Mouse (Mus musculus): ENCODE results near the gene Creb3l4. TPM values are rescaled to one million over a fixed set of nuclear protein-coding genes. Genes with fewer than 3 reads are reported as not detected.

Creb3l4 gene
- polyA plus RNA-seq, 1 experiment from 2014 or later: 2.2 TPM

DNA sequence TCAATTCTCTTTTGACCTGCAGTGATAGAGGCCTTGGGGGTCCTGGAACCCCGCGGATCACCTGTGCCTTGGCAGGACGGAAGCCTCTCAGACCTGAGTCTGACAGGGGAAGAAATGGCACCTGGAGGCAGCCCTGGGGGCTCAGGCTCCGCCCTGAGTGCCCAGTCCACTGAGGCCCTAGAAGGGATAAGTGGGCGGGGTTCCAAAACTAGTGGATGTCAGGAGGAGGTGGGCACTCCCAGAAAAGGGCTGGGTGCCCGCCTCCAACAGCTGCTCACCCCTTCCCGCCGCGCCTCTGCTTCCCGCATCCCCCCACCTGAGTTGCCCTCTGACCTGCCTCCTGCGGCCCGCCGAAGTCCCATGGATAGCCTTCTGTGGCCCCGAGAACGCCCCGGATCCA lies 33.5 kb upstream of the Creb3l4 start:
- no peak overlapping the region for H3K4me3 ChIP-seq
- H3K4me2 ChIP-seq: no peak overlapping the region
- no peak overlapping the region for H3K9ac ChIP-seq
- no peak for ATAC-seq (replicated peaks; ENCODE audit: insufficient number of reproducible peaks, insufficient read depth, low FRiP score, low read depth)
- 0 out of 2 replicates have a peak, but pooled peaks cover 3% of the 10 kb centered on the region for H3K4me1 ChIP-seq (replicated peaks)
- peaks cover 72% of the 10 kb centered on the region for H3K36me3 ChIP-seq
- WGBS: 44% methylated on average over 16 of the region's 16 CpGs
- H3K9me3 ChIP-seq (replicated peaks): no peaks in the 10 kb centered on the region
- H3K27ac ChIP-seq: no peak overlapping the region
- no peaks in the 10 kb centered on the region for H3K27me3 ChIP-seq

DNA sequence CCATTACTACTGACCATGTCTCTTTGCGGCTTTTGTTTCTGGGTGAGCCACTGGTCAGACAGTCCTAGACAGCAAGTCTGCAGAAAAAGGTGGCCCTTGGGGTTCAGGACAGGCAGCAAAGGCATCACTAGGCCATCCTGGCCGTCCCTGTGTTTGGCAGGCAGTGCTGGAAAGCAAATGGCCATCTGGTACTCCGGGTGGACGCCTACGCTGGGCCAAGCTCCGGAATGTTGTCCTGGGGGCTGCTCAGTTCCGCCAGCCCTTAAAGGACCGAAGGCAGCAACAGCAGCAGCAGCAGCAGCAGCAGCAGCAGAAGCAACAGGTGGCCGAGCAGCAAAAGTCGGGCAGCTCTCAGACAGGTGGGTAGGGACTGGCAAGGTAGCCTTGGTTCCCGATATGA lies 32.0 kb upstream of the Creb3l4 start:
- Histone ChIP-seq H3K36me3 (peaks cover 76% of the 10 kb centered on the region), H3K27me3 (no peaks in the 10 kb centered on the region), H3K4me1 (replicated peaks) (0 out of 2 replicates have a peak, but pooled peaks cover 3% of the 10 kb centered on the region), H3K9ac (no peak overlapping the region), H3K4me2 (no peak overlapping the region), H3K9me3 (replicated peaks) (no peaks in the 10 kb centered on the region), H3K27ac (no peak overlapping the region), H3K4me3 (no peak overlapping the region)
- 90% methylated on average over 11 of the region's 11 CpGs for WGBS
- no peak for ATAC-seq (replicated peaks; ENCODE audit: insufficient number of reproducible peaks, insufficient read depth, low FRiP score, low read depth)

DNA sequence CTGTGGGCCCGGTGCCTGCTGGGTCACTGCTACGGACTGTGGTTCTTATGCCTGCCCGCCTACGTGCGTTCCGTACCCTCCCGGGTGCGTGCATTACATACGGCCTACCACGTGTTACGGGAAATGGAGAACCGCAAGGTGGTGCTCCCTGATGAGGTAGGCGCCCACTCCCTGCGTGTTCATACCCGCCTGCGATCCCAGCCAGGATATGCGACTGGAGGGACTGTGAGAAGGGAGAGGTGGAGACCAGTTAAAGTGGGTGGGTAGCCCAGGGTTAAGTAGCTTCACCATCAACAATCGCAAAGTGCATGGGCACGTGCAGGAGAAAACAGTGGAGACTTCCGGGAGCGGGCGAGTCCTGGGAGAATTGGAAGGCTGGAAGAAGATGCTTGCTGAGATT lies 30.5 kb upstream of the Creb3l4 start:
- no peak overlapping the region for H3K9ac ChIP-seq
- no peaks in the 10 kb centered on the region for H3K27me3 ChIP-seq
- ATAC-seq (replicated peaks; ENCODE audit: insufficient number of reproducible peaks, insufficient read depth, low FRiP score, low read depth): no peak
- no peak overlapping the region for H3K27ac ChIP-seq
- 0 out of 2 replicates have a peak, but pooled peaks cover 3% of the 10 kb centered on the region for H3K4me1 ChIP-seq (replicated peaks)
- peaks cover 61% of the 10 kb centered on the region for H3K36me3 ChIP-seq
- 92% methylated on average over 22 of the region's 22 CpGs for WGBS
- H3K9me3 ChIP-seq (replicated peaks): no peaks in the 10 kb centered on the region
- H3K4me3 ChIP-seq: no peak overlapping the region
- H3K4me2 ChIP-seq: no peak overlapping the region

DNA sequence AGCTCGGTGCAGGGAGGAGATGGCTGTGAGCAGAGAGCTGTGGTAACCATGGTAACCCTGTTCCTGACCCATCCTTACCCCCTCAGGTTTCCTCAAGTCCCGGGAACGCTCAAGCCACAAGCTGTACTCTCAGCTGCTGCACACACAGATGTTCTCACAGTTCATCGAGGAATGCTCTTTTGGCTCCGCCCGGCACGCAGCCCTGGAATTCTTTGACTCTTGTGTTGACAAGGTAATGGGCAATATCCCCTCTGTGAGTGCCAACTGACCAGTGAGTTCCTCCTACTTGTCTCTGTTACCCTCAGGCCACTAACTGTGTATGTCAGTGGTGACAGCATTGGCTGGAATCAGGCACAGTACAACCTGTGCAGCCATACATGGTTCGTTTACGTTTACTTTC lies 28.9 kb upstream of the Creb3l4 start:
- H3K4me1 ChIP-seq (replicated peaks): peaks cover 5% of the 10 kb centered on the region
- no peak for ATAC-seq (replicated peaks; ENCODE audit: insufficient number of reproducible peaks, insufficient read depth, low FRiP score, low read depth)
- WGBS: 67% methylated on average over 9 of the region's 9 CpGs
- no peaks in the 10 kb centered on the region for H3K9me3 ChIP-seq (replicated peaks)
- H3K9ac ChIP-seq: no peak overlapping the region
- H3K36me3 ChIP-seq: peaks cover 49% of the 10 kb centered on the region
- H3K27ac ChIP-seq: no peak overlapping the region
- no peaks in the 10 kb centered on the region for H3K27me3 ChIP-seq
- H3K4me2 ChIP-seq: no peak overlapping the region
- no peak overlapping the region for H3K4me3 ChIP-seq

DNA sequence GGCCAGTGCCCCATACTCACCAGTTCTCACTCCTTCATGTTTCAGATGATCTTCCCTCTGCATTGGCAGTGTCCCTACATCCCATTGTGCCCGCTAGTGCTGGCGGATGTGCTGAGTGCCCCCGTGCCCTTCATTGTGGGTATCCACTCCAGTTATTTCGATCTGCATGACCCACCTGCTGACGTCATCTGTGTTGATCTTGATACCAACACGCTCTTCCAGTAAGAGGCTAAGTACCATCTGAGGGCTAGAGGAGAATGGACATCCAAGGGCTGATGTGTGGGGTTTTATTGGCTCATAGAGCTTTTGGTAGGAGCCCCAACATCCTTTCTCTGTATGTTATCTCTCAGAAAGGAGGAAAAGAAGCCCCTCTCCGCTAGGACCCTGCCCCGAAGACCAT lies 27.5 kb upstream of the Creb3l4 start:
- ATAC-seq (replicated peaks; ENCODE audit: insufficient number of reproducible peaks, insufficient read depth, low FRiP score, low read depth): no peak
- peaks cover 18% of the 10 kb centered on the region for H3K4me1 ChIP-seq (replicated peaks)
- H3K27ac ChIP-seq: no peak overlapping the region
- H3K9me3 ChIP-seq (replicated peaks): no peaks in the 10 kb centered on the region
- no peak overlapping the region for H3K4me2 ChIP-seq
- 89% methylated on average over 8 of the region's 8 CpGs for WGBS
- no peaks in the 10 kb centered on the region for H3K27me3 ChIP-seq
- peaks cover 38% of the 10 kb centered on the region for H3K36me3 ChIP-seq
- H3K9ac ChIP-seq: no peak overlapping the region
- no peak overlapping the region for H3K4me3 ChIP-seq

DNA sequence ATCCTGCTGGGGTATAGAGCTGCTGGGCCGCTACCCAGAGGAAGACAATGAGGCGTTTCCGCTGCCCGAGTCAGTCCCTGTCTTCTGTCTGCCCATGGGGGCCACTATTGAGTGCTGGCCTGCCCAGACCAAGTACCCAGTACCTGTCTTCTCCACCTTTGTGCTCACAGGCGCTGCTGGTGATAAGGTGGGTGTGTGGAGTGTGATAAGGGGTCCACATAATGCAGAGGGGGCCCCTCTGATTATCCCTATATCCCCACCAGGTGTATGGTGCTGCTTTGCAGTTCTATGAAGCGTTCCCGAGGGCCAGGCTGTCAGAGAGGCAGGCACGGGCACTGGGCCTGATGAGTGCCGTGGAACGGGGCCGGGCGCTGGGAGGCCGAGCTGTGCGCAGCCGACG lies 25.7 kb upstream of the Creb3l4 start:
- Histone ChIP-seq H3K4me1 (replicated peaks) (peaks cover 20% of the 10 kb centered on the region), H3K4me3 (no peak overlapping the region), H3K27me3 (no peaks in the 10 kb centered on the region), H3K9me3 (replicated peaks) (no peaks in the 10 kb centered on the region), H3K27ac (no peak overlapping the region), H3K36me3 (peaks cover 30% of the 10 kb centered on the region; the same call in 1 of the 2 replicates), H3K9ac (no peak overlapping the region), H3K4me2 (no peak overlapping the region)
- 84% methylated on average over 16 of the region's 16 CpGs for WGBS
- no peak for ATAC-seq (replicated peaks; ENCODE audit: insufficient number of reproducible peaks, insufficient read depth, low FRiP score, low read depth)

DNA sequence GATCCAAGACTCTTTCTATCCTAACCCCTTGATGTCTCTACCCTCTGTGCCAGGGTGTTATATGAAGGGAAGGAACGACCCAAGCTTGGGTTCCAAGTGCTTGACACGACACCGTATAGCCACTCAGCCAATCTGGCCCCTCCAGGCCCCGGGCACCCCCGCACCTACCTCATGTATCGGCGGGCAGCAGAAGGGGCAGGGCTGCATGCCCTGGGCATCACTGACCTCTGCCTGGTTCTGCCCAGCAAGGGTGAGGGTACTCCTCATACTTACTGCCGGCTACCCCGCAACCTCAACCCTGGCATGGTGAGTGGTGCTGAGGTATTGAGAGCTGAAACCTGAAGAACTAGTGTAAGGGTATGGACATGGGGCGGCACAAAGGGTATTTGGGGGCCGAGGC lies 24.9 kb upstream of the Creb3l4 start:
- H3K27me3 ChIP-seq: no peaks in the 10 kb centered on the region
- H3K27ac ChIP-seq: no peak overlapping the region
- no peaks in the 10 kb centered on the region for H3K9me3 ChIP-seq (replicated peaks)
- peaks cover 30% of the 10 kb centered on the region for H3K36me3 ChIP-seq
- no peak overlapping the region for H3K4me3 ChIP-seq
- 93% methylated on average over 11 of the region's 11 CpGs for WGBS
- peaks cover 20% of the 10 kb centered on the region for H3K4me1 ChIP-seq (replicated peaks)
- no peak for ATAC-seq (replicated peaks; ENCODE audit: insufficient number of reproducible peaks, insufficient read depth, low FRiP score, low read depth)
- H3K4me2 ChIP-seq: no peak overlapping the region
- no peak overlapping the region for H3K9ac ChIP-seq

DNA sequence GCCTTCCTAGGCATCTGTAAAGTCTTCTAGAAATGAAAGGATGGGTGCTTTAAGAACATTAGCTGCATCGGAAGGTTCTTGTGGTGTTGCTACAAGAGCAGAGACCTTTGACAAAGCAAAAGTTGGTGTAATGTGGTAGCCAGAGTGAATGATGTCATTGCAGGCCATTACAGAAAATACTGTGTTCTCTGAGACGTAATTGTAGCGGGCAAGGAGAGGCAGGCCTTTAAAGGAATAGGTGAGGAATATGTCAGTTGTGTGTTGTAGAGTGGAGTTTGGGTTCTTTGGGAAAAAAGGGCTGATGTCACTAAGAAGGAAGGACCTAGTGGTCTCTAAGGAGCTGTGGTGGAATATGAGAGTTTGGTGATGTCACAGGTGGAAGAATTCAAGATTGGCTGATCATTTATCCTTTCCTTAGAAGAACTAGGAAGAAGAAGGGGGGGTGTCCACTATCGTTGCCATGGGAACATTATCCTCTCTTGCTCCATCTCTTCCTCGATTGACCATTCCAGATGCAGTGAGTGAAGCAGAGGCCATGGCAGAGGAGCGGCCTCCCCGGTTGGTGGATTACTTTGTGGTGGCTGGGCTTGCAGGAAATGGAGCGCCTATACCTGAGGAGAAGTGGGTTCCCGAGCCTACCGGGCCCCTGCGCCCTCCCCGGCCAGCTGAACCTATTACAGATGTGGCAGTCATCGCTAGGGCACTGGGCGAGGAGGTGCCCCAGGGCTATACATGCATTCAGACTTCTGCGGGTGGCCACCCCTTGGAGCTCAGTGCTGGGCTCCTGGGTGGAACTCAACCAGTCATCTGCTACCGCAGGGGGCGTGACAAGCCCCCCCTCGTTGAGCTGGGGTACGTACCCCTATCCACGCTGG lies 23.8 kb upstream of the Creb3l4 start:
- ATAC-seq (replicated peaks; ENCODE audit: insufficient number of reproducible peaks, insufficient read depth, low FRiP score, low read depth): no peak
- Histone ChIP-seq H3K9me3 (replicated peaks) (no peaks in the 10 kb centered on the region), H3K36me3 (peaks cover 32% of the 10 kb centered on the region), H3K27ac (peak overlapping the region; percentile 100), H3K4me1 (replicated peaks) (peaks cover 20% of the 10 kb centered on the region), H3K4me3 (peak overlapping the region; percentile 79), H3K4me2 (peak overlapping the region; percentile 89), H3K27me3 (no peaks in the 10 kb centered on the region), H3K9ac (no peak overlapping the region)
- 92% methylated on average over 20 of the region's 20 CpGs for WGBS

DNA sequence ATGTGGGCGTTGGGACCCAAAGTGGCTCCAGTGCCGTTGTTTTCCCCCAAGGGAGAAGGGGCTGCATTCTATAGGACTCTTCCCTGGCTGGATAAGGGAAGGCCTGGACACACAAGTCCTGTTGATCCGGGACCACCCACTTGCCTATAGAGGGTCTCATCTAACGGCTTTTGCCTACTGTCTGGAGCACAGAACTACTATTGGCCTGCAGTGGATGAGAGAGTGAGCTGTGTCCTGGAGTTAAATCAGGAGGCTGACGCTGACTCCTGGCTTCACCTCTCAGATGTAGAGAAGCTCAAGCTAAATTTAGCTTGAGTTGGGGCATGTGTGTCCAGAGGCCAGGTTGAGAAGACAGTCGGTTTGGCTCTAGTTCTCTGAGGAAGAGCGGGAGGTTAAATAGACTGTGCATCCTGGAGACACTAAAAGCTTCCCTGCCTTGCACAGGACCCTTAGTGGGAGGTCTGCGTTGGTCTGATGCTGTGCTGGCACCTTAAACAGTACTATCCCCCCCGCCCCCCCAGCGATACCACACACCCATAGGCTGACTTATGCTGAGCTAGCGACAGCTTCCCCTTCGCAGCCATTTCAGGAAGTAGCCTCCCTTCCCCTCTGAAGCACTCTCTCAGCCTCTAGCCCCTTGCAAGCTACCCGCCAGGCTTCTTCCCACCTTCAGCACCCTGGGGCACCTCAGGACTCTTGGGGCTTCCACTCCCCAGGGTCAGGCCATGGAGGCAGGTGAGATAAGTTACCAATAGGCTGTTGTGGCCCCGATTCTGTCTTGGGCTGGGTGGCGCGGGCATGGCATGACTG lies 22.8 kb upstream of the Creb3l4 start:
- H3K9me3 ChIP-seq (replicated peaks): no peaks in the 10 kb centered on the region
- H3K9ac ChIP-seq: peak overlapping the region; percentile 88
- H3K4me1 ChIP-seq (replicated peaks): peaks cover 20% of the 10 kb centered on the region
- H3K27ac ChIP-seq: peak overlapping the region; percentile 100
- peak; percentile 48 for ATAC-seq (replicated peaks; ENCODE audit: insufficient number of reproducible peaks, insufficient read depth, low FRiP score, low read depth)
- H3K4me2 ChIP-seq: peak overlapping the region; percentile 89
- H3K4me3 ChIP-seq: peak overlapping the region; percentile 79
- H3K27me3 ChIP-seq: no peaks in the 10 kb centered on the region
- 14% methylated on average over 16 of the region's 16 CpGs for WGBS
- H3K36me3 ChIP-seq: peaks cover 32% of the 10 kb centered on the region

DNA sequence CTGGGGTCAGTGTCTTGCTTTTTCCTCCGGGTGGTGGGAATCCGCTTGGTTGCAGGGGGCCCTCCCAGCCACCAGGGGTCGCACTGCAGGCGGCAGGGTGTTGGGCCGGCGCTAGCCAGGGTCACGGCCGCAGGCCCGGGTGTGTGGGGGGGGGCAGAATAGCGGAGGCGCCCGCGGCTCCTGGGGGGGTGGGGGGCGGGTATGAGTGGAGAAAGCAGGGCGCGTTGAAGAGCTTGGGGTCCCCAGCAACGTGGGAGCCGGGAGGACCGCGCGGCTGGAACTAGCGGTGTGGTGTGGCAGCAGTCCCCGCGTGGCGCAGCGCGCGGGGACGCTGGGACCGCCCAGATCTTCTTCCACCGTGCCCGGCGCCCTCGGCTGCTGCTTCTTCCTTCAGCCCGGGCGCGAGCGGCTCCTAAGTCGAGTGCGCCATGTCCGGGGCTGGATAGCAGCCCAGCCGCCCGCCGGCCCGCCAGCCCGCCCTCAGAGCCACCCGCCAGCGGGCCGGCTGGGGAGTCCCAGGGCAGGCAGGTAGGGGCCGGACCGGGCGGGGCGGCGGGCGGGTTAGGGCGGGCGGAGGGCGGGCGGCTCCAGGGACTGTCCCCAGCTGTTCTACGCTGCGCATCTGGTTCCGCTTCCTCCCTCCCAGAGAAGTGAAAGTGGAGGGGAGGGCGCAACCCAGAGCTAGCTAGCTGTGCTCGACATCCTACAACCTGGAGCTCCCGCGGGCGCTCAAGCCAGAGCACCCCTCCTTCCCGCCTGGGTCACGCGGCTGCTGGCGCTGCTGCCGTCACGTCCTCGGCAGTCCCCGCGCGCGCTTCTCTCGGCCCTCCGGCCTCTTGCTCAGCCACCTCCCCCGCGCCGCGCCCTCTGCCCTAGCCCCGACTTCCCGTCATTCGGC lies 22.0 kb upstream of the Creb3l4 start, which contains the start of gene Dennd4b:
Gene Dennd4b, plus strand, starts transcription at position 152 of the 898 bp plus-strand sequence.
- no peaks in the 10 kb centered on the region for H3K27me3 ChIP-seq
- H3K9ac ChIP-seq: peak within 1 kb of the TSS; percentile 88
- WGBS: under 1% methylated on average over 70 of the region's 87 CpGs
- no peaks in the 10 kb centered on the region for H3K9me3 ChIP-seq (replicated peaks)
- H3K4me1 ChIP-seq (replicated peaks): peaks cover 20% of the 10 kb centered on the region
- peak within 1 kb of the TSS; percentile 89 for H3K4me2 ChIP-seq
- H3K27ac ChIP-seq: peak within 1 kb of the TSS; percentile 100
- peak; percentile 90 for ATAC-seq (replicated peaks; ENCODE audit: insufficient number of reproducible peaks, insufficient read depth, low FRiP score, low read depth)
- peak within 1 kb of the TSS; percentile 79 for H3K4me3 ChIP-seq
- H3K36me3 ChIP-seq: peaks cover 34% of the 10 kb centered on the region

DNA sequence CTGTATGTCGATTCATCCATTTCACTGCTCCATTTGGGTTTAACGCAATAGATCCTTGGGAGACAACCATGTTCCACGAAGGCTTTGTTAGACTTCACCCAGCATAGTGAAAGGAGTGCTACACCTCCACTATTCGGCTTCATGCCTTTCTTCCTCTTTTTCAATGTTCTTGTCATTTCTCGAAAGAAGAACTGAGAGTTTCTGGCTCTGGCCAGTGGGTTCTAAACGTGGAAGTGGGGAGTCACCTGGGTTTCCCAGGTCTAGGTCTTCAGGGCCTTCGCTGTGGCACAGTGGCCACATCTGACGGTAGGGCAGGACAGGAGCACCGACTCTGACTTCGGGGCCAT lies 21.3 kb upstream of the Creb3l4 start:
- Histone ChIP-seq H3K9me3 (replicated peaks) (no peaks in the 10 kb centered on the region), H3K4me2 (peak overlapping the region; percentile 89), H3K27me3 (no peaks in the 10 kb centered on the region), H3K4me1 (replicated peaks) (peaks cover 20% of the 10 kb centered on the region), H3K27ac (peak overlapping the region; percentile 100; the same call in 1 of the 2 replicates), H3K4me3 (peak overlapping the region; percentile 79), H3K36me3 (peaks cover 41% of the 10 kb centered on the region), H3K9ac (peak overlapping the region; percentile 88)
- no peak for ATAC-seq (replicated peaks; ENCODE audit: insufficient number of reproducible peaks, insufficient read depth, low FRiP score, low read depth)
- 32% methylated on average over 10 of the region's 10 CpGs for WGBS

Measured in heart, embryonic 15.5 days (tissue).